Mouse (Mus musculus): ENCODE measurements at regions not wholly inside any gene's neighbourhood (a gene's known extent, or its start where the extent isn't known, plus 50 kb on each side); places are given as distances from the start of the nearest gene placed in this dataset.
"Not testable (repeated sequence)": the region's sequence is repeated elsewhere in the genome, so short reads cannot be mapped to it uniquely, and the experiment has no call there.

DNA sequence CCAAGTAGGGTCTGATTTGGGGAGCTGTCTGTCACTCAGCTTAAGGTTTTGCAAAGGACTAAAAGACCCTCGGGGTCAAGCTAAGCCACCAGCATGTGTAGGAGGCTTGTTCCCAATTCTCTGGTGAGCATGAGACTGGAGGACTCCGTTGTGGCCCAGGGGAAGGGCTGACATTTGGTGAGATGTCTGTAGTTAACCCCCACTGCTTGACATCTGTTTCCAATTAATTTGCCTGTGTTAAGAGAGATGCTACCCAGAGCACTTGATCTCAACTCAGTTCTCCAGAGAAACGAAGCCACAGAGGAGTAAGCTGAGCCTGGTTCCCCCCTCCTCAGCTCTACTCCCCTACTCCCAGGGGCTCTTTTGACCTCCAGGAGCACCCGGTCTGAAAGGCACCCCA lies 100.2 kb upstream of the Top1 start:
- Histone ChIP-seq H3K4me2 (ENCODE audit: low read depth) (no peak overlapping the region), H3K27me3 (ENCODE audit: control insufficient read depth, insufficient read depth, low read length) (no peaks in the 10 kb centered on the region), H3K9me3 (ENCODE audit: control insufficient read depth, low read length) (no peaks in the 10 kb centered on the region), H3K9ac (ENCODE audit: low read length) (no peak overlapping the region), H3K4me3 (ENCODE audit: low read depth, low read length) (no peak overlapping the region), H3K36me3 (ENCODE audit: control insufficient read depth, insufficient read depth, low read length) (no peaks in the 10 kb centered on the region), H3K4me1 (ENCODE audit: control insufficient read depth, insufficient read depth, low read length) (no peaks in the 10 kb centered on the region), H3K27ac (ENCODE audit: low read depth, low read length) (no peak overlapping the region)
- DNase-seq (ENCODE audit: low spot score), result no peak
- WGBS, result 41% methylated on average over 4 of the region's 4 CpGs
- no peak for ATAC-seq (ENCODE audit: insufficient read depth, low FRiP score, low TSS enrichment)

DNA sequence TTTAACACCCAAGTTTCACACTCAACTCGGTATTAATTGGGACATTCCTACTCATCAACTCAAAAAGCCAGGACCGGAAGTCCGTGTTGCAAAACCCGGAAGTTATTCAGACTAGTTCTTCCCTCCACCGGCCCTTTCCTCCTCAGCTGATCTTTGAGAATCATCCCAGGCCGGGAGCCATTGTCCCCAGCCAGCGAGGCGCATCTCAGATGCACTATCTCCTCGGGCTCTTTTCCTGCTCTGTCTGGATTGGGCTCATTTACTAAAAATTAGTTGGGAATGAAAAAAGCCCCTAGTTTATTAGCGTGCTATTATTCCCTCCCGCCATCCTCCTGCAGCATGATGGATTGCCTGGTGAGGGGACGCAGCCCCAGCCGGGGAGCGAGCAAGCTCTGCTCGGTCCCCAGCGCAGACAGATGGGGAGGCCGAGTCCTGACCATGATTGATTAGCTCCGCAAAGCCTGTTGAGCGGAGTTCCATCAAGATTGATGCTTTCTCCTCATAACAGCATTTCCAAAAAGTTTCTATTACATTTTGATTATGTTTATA lies 93.5 kb upstream of the Top1 start:
- Histone ChIP-seq H3K4me1 (ENCODE audit: control insufficient read depth, insufficient read depth, low read length) (no peaks in the 10 kb centered on the region), H3K4me3 (ENCODE audit: low read depth, low read length) (no peak overlapping the region), H3K9me3 (ENCODE audit: control insufficient read depth, low read length) (no peaks in the 10 kb centered on the region), H3K9ac (ENCODE audit: low read length) (no peak overlapping the region), H3K4me2 (ENCODE audit: low read depth) (no peak overlapping the region), H3K27ac (ENCODE audit: low read depth, low read length) (no peak overlapping the region), H3K27me3 (ENCODE audit: control insufficient read depth, insufficient read depth, low read length) (no peaks in the 10 kb centered on the region), H3K36me3 (ENCODE audit: control insufficient read depth, insufficient read depth, low read length) (no peaks in the 10 kb centered on the region)
- ATAC-seq (ENCODE audit: insufficient read depth, low FRiP score, low TSS enrichment), result 0 out of 2 replicates have a peak, but pooled peaks have one; percentile 31
- peak; percentile 61 for DNase-seq (ENCODE audit: low spot score)
- WGBS, result 45% methylated on average over 19 of the region's 19 CpGs

DNA sequence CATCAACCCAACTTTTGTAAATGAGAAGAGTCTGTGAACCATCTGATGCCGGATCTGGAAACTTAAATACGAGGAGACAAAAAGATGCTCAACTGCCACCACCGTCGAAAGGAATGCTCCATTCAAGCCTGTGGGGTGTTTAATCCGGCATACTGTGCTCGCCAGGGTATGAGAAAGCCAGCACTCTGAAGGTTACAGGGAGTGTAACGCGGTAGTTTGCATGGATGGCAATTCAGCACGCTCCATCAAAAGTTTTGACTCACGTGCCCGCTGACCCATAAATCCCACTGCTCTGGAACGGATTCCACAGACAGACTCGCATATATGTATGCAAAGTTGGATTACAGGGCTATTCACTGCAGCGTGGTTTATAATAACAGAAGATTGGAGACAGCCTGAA lies 84.0 kb upstream of the Top1 start:
- H3K36me3 ChIP-seq (ENCODE audit: control insufficient read depth, insufficient read depth, low read length), result no peaks in the 10 kb centered on the region
- no peak overlapping the region for H3K9ac ChIP-seq (ENCODE audit: low read length)
- no peak for DNase-seq (ENCODE audit: low spot score)
- ATAC-seq (ENCODE audit: insufficient read depth, low FRiP score, low TSS enrichment), result no peak
- no peak overlapping the region for H3K4me2 ChIP-seq (ENCODE audit: low read depth)
- H3K27ac ChIP-seq (ENCODE audit: low read depth, low read length), result no peak overlapping the region
- no peak overlapping the region for H3K4me3 ChIP-seq (ENCODE audit: low read depth, low read length)
- no peaks in the 10 kb centered on the region for H3K4me1 ChIP-seq (ENCODE audit: control insufficient read depth, insufficient read depth, low read length)
- WGBS, result 51% methylated on average over 14 of the region's 14 CpGs
- no peaks in the 10 kb centered on the region for H3K27me3 ChIP-seq (ENCODE audit: control insufficient read depth, insufficient read depth, low read length)
- no peaks in the 10 kb centered on the region for H3K9me3 ChIP-seq (ENCODE audit: control insufficient read depth, low read length)

DNA sequence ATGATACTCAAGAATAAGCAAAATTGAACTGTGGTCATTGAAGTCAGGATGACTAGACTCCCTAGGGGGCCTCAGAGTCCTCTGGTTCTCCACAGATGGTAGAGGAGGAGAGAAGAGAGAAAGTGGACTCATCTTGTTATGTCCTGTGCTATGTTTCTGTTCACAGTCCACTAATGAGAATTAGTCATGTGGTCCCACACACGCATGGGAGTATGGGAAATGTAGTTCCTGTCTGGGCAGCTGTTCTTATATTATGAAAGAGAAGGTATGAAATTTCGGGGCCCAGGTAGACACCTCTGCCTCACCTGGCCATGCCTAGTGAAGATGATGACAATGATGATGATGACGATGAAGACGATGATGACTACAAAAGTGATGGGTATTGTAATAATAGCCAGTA lies 77.9 kb upstream of the Top1 start:
- WGBS, result 95% methylated on average over 4 of the region's 4 CpGs
- ATAC-seq (ENCODE audit: insufficient read depth, low FRiP score, low TSS enrichment) (no peak), DNase-seq (ENCODE audit: low spot score) (no peak)
- Histone ChIP-seq H3K27me3 (ENCODE audit: control insufficient read depth, insufficient read depth, low read length) (no peaks in the 10 kb centered on the region), H3K4me3 (ENCODE audit: low read depth, low read length) (no peak overlapping the region), H3K4me1 (ENCODE audit: control insufficient read depth, insufficient read depth, low read length) (no peaks in the 10 kb centered on the region), H3K27ac (ENCODE audit: low read depth, low read length) (no peak overlapping the region), H3K4me2 (ENCODE audit: low read depth) (no peak overlapping the region), H3K36me3 (ENCODE audit: control insufficient read depth, insufficient read depth, low read length) (no peaks in the 10 kb centered on the region), H3K9me3 (ENCODE audit: control insufficient read depth, low read length) (no peaks in the 10 kb centered on the region), H3K9ac (ENCODE audit: low read length) (no peak overlapping the region)

DNA sequence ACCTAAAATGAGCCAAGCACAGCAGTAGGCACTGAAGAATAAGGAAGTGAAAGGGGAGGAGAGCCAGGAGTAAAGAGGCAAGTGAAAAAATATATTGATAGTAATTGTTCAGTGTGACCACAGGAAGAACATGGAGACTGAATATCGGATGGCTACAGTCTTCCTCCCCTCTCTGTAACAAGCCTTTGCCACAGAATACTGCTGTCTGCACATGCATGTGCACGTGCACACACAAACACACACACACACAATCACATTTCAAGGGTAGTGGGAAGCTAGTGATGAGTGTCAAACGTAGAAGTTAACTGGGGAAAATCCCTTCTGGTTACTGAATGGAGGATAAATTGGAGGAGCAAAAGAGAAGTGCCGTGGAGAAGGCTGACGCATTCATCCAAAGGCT lies 76.2 kb upstream of the Top1 start:
- DNase-seq (ENCODE audit: low spot score) (no peak), ATAC-seq (ENCODE audit: insufficient read depth, low FRiP score, low TSS enrichment) (no peak)
- Histone ChIP-seq H3K4me1 (ENCODE audit: control insufficient read depth, insufficient read depth, low read length) (no peaks in the 10 kb centered on the region), H3K4me2 (ENCODE audit: low read depth) (no peak overlapping the region), H3K4me3 (ENCODE audit: low read depth, low read length) (no peak overlapping the region), H3K27ac (ENCODE audit: low read depth, low read length) (no peak overlapping the region), H3K36me3 (ENCODE audit: control insufficient read depth, insufficient read depth, low read length) (no peaks in the 10 kb centered on the region), H3K9me3 (ENCODE audit: control insufficient read depth, low read length) (no peaks in the 10 kb centered on the region), H3K27me3 (ENCODE audit: control insufficient read depth, insufficient read depth, low read length) (no peaks in the 10 kb centered on the region), H3K9ac (ENCODE audit: low read length) (no peak overlapping the region)
- WGBS, result 80% methylated on average over 5 of the region's 5 CpGs

DNA sequence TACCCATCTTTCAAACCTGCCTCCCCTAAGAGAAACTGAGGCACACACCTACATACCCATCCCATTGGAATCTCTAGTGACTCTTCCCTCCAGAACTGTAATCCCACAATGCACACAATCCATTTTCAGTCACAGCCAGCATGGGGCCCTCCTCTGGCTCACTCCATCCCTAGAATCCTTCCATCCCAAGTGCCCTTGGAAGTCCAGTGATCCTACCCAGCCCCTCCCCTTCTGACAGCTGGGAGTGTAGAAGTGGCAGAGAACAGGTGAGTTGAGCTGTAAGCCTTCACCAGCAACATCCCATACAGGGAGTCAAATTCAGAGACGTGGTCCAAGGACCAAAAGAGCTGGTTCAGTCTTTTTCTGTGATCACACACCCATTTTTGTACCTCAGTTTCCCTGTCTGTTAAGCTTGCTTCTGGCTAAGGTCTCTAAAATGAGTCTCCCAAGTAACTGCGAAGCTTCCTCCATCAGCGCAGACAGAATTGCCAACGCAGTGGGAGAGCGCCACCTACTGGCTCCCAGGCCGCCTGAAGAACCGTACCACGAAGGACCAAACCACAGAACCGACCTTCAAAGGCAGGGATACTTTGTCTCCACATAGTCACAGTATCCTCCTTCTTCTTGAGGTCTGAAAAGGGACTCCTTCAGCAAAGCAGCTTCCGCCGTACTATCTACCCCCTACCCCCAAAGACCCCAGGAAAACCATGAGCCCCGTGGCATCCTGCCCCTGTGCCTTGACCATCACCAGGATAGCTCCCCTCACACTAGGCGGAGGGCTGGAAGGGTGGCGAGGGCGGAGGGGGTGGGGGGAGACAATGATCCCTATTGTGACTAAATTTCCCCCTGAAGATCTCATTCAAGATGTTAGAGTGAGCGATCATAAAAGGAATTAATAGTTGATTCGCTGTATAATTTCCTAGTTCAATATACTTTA lies 67.0 kb upstream of the Top1 start:
- peak; percentile 67 for ATAC-seq (ENCODE audit: insufficient read depth, low FRiP score, low TSS enrichment)
- Histone ChIP-seq H3K9me3 (ENCODE audit: control insufficient read depth, low read length) (no peaks in the 10 kb centered on the region), H3K9ac (ENCODE audit: low read length) (no peak overlapping the region), H3K4me3 (ENCODE audit: low read depth, low read length) (no peak overlapping the region), H3K27ac (ENCODE audit: low read depth, low read length) (no peak overlapping the region), H3K4me1 (ENCODE audit: control insufficient read depth, insufficient read depth, low read length) (no peaks in the 10 kb centered on the region; the same call in 1 of the 2 replicates), H3K27me3 (ENCODE audit: control insufficient read depth, insufficient read depth, low read length) (peaks cover 23% of the 10 kb centered on the region), H3K4me2 (ENCODE audit: low read depth) (peak overlapping the region; percentile 7; the same call in 1 of the 2 replicates), H3K36me3 (ENCODE audit: control insufficient read depth, insufficient read depth, low read length) (no peaks in the 10 kb centered on the region)
- peak; percentile 89 for DNase-seq (ENCODE audit: low spot score)
- WGBS, result 9% methylated on average over 17 of the region's 17 CpGs

DNA sequence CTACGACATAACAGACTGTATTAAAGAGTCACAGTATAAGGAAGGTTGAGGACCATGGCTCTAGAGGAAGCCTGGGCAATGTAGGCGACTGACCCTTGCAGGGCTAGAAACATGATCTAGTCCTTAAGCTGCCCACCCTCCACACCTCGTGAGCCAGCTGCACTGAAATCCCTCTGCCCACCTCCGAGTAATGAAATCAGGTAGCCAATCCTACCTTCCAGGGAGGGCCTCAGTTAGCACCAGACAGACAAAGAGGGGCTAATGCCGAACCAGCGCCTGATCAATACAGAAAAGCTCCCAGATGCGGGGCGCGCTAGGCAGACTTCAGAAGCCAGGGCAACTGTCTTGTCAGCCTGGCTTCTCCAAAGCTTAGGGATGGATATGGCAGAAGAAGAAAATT lies 65.4 kb upstream of the Top1 start:
- Histone ChIP-seq H3K4me2 (ENCODE audit: low read depth) (no peak overlapping the region), H3K4me1 (ENCODE audit: control insufficient read depth, insufficient read depth, low read length) (no peaks in the 10 kb centered on the region; the same call in 1 of the 2 replicates), H3K27ac (ENCODE audit: low read depth, low read length) (no peak overlapping the region), H3K36me3 (ENCODE audit: control insufficient read depth, insufficient read depth, low read length) (no peaks in the 10 kb centered on the region), H3K27me3 (ENCODE audit: control insufficient read depth, insufficient read depth, low read length) (peaks cover 23% of the 10 kb centered on the region), H3K9me3 (ENCODE audit: control insufficient read depth, low read length) (no peaks in the 10 kb centered on the region), H3K4me3 (ENCODE audit: low read depth, low read length) (no peak overlapping the region), H3K9ac (ENCODE audit: low read length) (no peak overlapping the region)
- WGBS, result 32% methylated on average over 9 of the region's 9 CpGs
- ATAC-seq (ENCODE audit: insufficient read depth, low FRiP score, low TSS enrichment), result no peak
- no peak for DNase-seq (ENCODE audit: low spot score)

DNA sequence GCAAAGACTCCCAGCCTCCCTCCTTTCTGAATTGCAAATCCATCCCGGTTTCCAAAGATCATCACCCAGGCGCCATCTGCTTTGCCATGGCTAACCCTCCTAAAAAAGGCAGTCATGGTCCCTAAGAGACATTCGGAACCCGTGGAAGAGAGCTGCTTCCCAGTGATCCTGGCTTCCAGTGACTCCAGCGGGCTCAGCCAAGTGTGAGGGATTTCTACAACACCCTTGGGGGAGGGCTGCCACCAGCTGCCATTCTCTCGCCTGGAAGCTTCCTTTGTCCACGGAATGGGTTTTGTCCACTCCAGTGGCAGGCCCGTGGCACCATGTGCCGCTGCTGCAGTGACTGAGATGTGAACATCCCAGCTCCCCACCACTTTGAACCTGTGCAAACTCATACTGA lies 64.7 kb upstream of the Top1 start:
- no peak overlapping the region for H3K9ac ChIP-seq (ENCODE audit: low read length)
- H3K4me3 ChIP-seq (ENCODE audit: low read depth, low read length), result no peak overlapping the region
- 6% methylated on average over 9 of the region's 9 CpGs for WGBS
- H3K27ac ChIP-seq (ENCODE audit: low read depth, low read length), result no peak overlapping the region
- no peaks in the 10 kb centered on the region; the same call in 1 of the 2 replicates for H3K4me1 ChIP-seq (ENCODE audit: control insufficient read depth, insufficient read depth, low read length)
- H3K4me2 ChIP-seq (ENCODE audit: low read depth), result no peak overlapping the region
- DNase-seq (ENCODE audit: low spot score) (peak; percentile 65), ATAC-seq (ENCODE audit: insufficient read depth, low FRiP score, low TSS enrichment) (peak; percentile 51)
- peaks cover 23% of the 10 kb centered on the region for H3K27me3 ChIP-seq (ENCODE audit: control insufficient read depth, insufficient read depth, low read length)
- H3K36me3 ChIP-seq (ENCODE audit: control insufficient read depth, insufficient read depth, low read length), result no peaks in the 10 kb centered on the region
- no peaks in the 10 kb centered on the region for H3K9me3 ChIP-seq (ENCODE audit: control insufficient read depth, low read length)

DNA sequence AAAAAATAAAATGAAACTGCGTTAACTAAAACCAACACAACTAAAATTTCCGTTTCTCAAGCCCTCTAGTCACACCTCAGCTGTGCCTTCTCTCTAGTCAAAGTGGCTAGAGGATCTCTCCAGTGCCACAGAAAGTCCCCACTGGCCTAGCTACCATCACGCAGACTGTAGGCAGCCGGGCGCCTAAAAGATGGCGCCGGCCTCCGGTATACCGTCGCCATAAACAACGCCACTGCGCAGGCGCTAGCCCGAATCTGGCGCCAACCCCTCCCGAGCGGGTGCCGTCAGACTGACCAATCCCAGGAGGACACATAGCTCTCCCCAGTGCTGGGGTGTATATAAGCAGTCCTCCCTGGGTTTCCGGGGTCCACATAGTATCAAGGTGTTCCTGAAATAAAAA lies 62.7 kb upstream of the Top1 start:
- H3K27ac ChIP-seq (ENCODE audit: low read depth, low read length); DNase-seq (ENCODE audit: low spot score); H3K4me2 ChIP-seq (ENCODE audit: low read depth); H3K9ac ChIP-seq (ENCODE audit: low read length); H3K4me3 ChIP-seq (ENCODE audit: low read depth, low read length); H3K4me1 ChIP-seq (ENCODE audit: control insufficient read depth, insufficient read depth, low read length); ATAC-seq (ENCODE audit: insufficient read depth, low FRiP score, low TSS enrichment); H3K36me3 ChIP-seq (ENCODE audit: control insufficient read depth, insufficient read depth, low read length); H3K9me3 ChIP-seq (ENCODE audit: control insufficient read depth, low read length): not testable (repeated sequence)
- H3K27me3 ChIP-seq (ENCODE audit: control insufficient read depth, insufficient read depth, low read length), result peaks cover 23% of the 10 kb centered on the region
- 96% methylated on average over 19 of the region's 19 CpGs for WGBS
